Mouse (Mus musculus) spleen, adult 2 months (tissue): ENCODE measurements around the gene Med16.

Experiments
- CTCF ChIP-seq: fragments of 200-500 bp; IDR thresholded peaks from 2 replicates; pipeline ENCODE4 v1.5.1; 2011; ENCODE audit warnings: mild to moderate bottlenecking, inconsistent platforms; ENCODE audit not compliant: insufficient read depth, insufficient read length, insufficient replicate concordance; ENCODE audit errors: extremely low read depth
- POLR2A ChIP-seq: fragments of 200-500 bp; IDR thresholded peaks from 2 replicates; pipeline ENCODE4 v1.6.1; 2011; ENCODE audit warnings: low read depth, low read length, inconsistent platforms

DNA sequence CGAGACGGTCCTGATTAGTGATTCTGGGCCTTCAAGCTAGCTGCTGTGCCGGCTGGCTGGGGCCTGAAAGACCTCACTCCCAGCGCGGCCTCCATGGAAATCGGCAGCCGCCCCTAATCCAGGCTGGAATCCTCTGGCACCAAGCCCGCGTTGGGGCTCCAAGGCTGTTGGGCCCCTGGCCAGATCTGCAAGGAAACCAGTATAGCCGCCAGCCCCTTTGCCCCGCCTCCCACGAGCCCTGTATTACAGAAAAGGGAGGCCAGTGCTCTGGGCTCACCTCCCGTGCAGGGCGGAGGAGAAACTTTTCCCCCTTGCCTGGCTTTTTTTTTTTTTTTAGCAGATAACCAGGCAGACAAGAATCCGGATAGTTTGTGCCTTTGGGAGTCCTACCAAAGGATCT, 55.3 kb downstream of the Med16 start:
- TF ChIP-seq CTCF: no peak
- no peak for TF ChIP-seq POLR2A
